Mouse (Mus musculus): ENCODE measurements around the gene Slc44a1. TPM values are rescaled to one million over a fixed set of nuclear protein-coding genes. Genes with fewer than 3 reads are reported as not detected.

Slc44a1 gene
- 23.1 and 71.5 TPM in 2 replicates for polyA plus RNA-seq (2012; rRNA removed)

- Histone ChIP-seq H3K4me1 (ENCODE audit: control insufficient read depth, insufficient read depth, insufficient read length, low read length) (peaks cover 12% of the 10 kb centered on the region; the same call in 1 of the 2 replicates), H3K36me3 (ENCODE audit: control insufficient read depth, insufficient read depth, low read length) (no peaks in the 10 kb centered on the region), H3K4me3 (ENCODE audit: low read depth, low read length) (peak within 1 kb of the TSS; percentile 94), H3K27ac (ENCODE audit: insufficient read depth, low read depth, low read length) (peak within 1 kb of the TSS; percentile 93), H3K27me3 (ENCODE audit: control insufficient read depth, insufficient read depth, low read length) (no peaks in the 10 kb centered on the region)
- TF ChIP-seq CTCF (IDR thresholded peaks at IDR 0.05; ENCODE audit: extremely low read depth, insufficient read length, insufficient replicate concordance, low read depth, low read length) = no peak
- TF ChIP-seq POLR2A (IDR thresholded peaks at IDR 0.05; ENCODE audit: low read depth, low read length) = peak; percentile 75
- WGBS = under 1% methylated on average over 118 of the region's 122 CpGs
Observed at GRCm38 (mm10) chr4:53440010-53440815, at the start of gene Slc44a1. TSS of gene Slc44a1 (plus strand) at chr4:53440413.

- Histone ChIP-seq H3K27ac (ENCODE audit: insufficient read depth, low read depth, low read length) (no peak overlapping the region), H3K4me3 (ENCODE audit: low read depth, low read length) (no peak overlapping the region), H3K27me3 (ENCODE audit: control insufficient read depth, insufficient read depth, low read length) (no peaks in the 10 kb centered on the region), H3K4me1 (ENCODE audit: control insufficient read depth, insufficient read depth, insufficient read length, low read length) (0 out of 2 replicates have a peak, but pooled peaks cover 2% of the 10 kb centered on the region), H3K36me3 (ENCODE audit: control insufficient read depth, insufficient read depth, low read length) (no peaks in the 10 kb centered on the region)
- WGBS = 35% methylated on average over 3 of the region's 3 CpGs
- TF ChIP-seq CTCF (IDR thresholded peaks at IDR 0.05; ENCODE audit: extremely low read depth, insufficient read length, insufficient replicate concordance, low read depth, low read length) (no peak), POLR2A (IDR thresholded peaks at IDR 0.05; ENCODE audit: low read depth, low read length) (no peak)
Observed at GRCm38 (mm10) chr4:53395002-53395401, 45.2 kb upstream of the Slc44a1 start.

- 82% methylated on average over 11 of the region's 11 CpGs for WGBS
- H3K4me1 ChIP-seq (ENCODE audit: control insufficient read depth, insufficient read depth, insufficient read length, low read length) = 0 out of 2 replicates have a peak, but pooled peaks cover 2% of the 10 kb centered on the region
- H3K36me3 ChIP-seq (ENCODE audit: control insufficient read depth, insufficient read depth, low read length) = no peaks in the 10 kb centered on the region
- H3K27me3 ChIP-seq (ENCODE audit: control insufficient read depth, insufficient read depth, low read length) = no peaks in the 10 kb centered on the region
- H3K4me3 ChIP-seq (ENCODE audit: low read depth, low read length) = no peak overlapping the region
- H3K27ac ChIP-seq (ENCODE audit: insufficient read depth, low read depth, low read length) = no peak overlapping the region
- TF ChIP-seq POLR2A (IDR thresholded peaks at IDR 0.05; ENCODE audit: low read depth, low read length) = no peak
Observed at GRCm38 (mm10) chr4:53396623-53397192, 43.5 kb upstream of the Slc44a1 start.

- WGBS = 62% methylated on average over 4 of the region's 4 CpGs
- H3K27ac ChIP-seq (ENCODE audit: insufficient read depth, low read depth, low read length) = no peak overlapping the region
- no peak overlapping the region for H3K4me3 ChIP-seq (ENCODE audit: low read depth, low read length)
- H3K4me1 ChIP-seq (ENCODE audit: control insufficient read depth, insufficient read depth, insufficient read length, low read length) = 0 out of 2 replicates have a peak, but pooled peaks cover 2% of the 10 kb centered on the region
- no peaks in the 10 kb centered on the region for H3K27me3 ChIP-seq (ENCODE audit: control insufficient read depth, insufficient read depth, low read length)
- no peaks in the 10 kb centered on the region for H3K36me3 ChIP-seq (ENCODE audit: control insufficient read depth, insufficient read depth, low read length)
- TF ChIP-seq POLR2A (IDR thresholded peaks at IDR 0.05; ENCODE audit: low read depth, low read length) = no peak
Observed at GRCm38 (mm10) chr4:53397280-53398117, 42.7 kb upstream of the Slc44a1 start.

GRCm38 (mm10) chr4:53398561-53398960 is 41.7 kb upstream of the Slc44a1 start:
- Histone ChIP-seq H3K27ac (ENCODE audit: insufficient read depth, low read depth, low read length) (no peak overlapping the region), H3K36me3 (ENCODE audit: control insufficient read depth, insufficient read depth, low read length) (no peaks in the 10 kb centered on the region), H3K4me1 (ENCODE audit: control insufficient read depth, insufficient read depth, insufficient read length, low read length) (0 out of 2 replicates have a peak, but pooled peaks cover 2% of the 10 kb centered on the region), H3K27me3 (ENCODE audit: control insufficient read depth, insufficient read depth, low read length) (no peaks in the 10 kb centered on the region), H3K4me3 (ENCODE audit: low read depth, low read length) (no peak overlapping the region)
- TF ChIP-seq POLR2A (IDR thresholded peaks at IDR 0.05; ENCODE audit: low read depth, low read length) (no peak), CTCF (IDR thresholded peaks at IDR 0.05; ENCODE audit: extremely low read depth, insufficient read length, insufficient replicate concordance, low read depth, low read length) (no peak)
- WGBS = 64% methylated on average over 5 of the region's 5 CpGs

GRCm38 (mm10) chr4:53399428-53399827 is 40.8 kb upstream of the Slc44a1 start:
- 76% methylated on average over 1 of the region's 1 CpGs for WGBS
- H3K36me3 ChIP-seq (ENCODE audit: control insufficient read depth, insufficient read depth, low read length) = no peaks in the 10 kb centered on the region
- no peak overlapping the region for H3K4me3 ChIP-seq (ENCODE audit: low read depth, low read length)
- H3K27ac ChIP-seq (ENCODE audit: insufficient read depth, low read depth, low read length) = no peak overlapping the region
- TF ChIP-seq POLR2A (IDR thresholded peaks at IDR 0.05; ENCODE audit: low read depth, low read length) (no peak), CTCF (IDR thresholded peaks at IDR 0.05; ENCODE audit: extremely low read depth, insufficient read length, insufficient replicate concordance, low read depth, low read length) (no peak)
- H3K4me1 ChIP-seq (ENCODE audit: control insufficient read depth, insufficient read depth, insufficient read length, low read length) = 0 out of 2 replicates have a peak, but pooled peaks cover 2% of the 10 kb centered on the region
- no peaks in the 10 kb centered on the region for H3K27me3 ChIP-seq (ENCODE audit: control insufficient read depth, insufficient read depth, low read length)

- WGBS = 90% methylated on average over 12 of the region's 12 CpGs
- Histone ChIP-seq H3K36me3 (ENCODE audit: control insufficient read depth, insufficient read depth, low read length) (no peaks in the 10 kb centered on the region), H3K27me3 (ENCODE audit: control insufficient read depth, insufficient read depth, low read length) (no peaks in the 10 kb centered on the region), H3K4me3 (ENCODE audit: low read depth, low read length) (no peak overlapping the region), H3K27ac (ENCODE audit: insufficient read depth, low read depth, low read length) (no peak overlapping the region), H3K4me1 (ENCODE audit: control insufficient read depth, insufficient read depth, insufficient read length, low read length) (no peaks in the 10 kb centered on the region)
- TF ChIP-seq CTCF (IDR thresholded peaks at IDR 0.05; ENCODE audit: extremely low read depth, insufficient read length, insufficient replicate concordance, low read depth, low read length) = no peak
- no peak for TF ChIP-seq POLR2A (IDR thresholded peaks at IDR 0.05; ENCODE audit: low read depth, low read length)
Observed at GRCm38 (mm10) chr4:53403386-53403785, 36.8 kb upstream of the Slc44a1 start.

All from small intestine, adult 2 months (tissue).